Mouse (Mus musculus): ENCODE measurements around the gene Myo16.
A peak's percentile ranks its signal among the peaks of the same experiment; 100 is the strongest.

Gene Myo16

DNA sequence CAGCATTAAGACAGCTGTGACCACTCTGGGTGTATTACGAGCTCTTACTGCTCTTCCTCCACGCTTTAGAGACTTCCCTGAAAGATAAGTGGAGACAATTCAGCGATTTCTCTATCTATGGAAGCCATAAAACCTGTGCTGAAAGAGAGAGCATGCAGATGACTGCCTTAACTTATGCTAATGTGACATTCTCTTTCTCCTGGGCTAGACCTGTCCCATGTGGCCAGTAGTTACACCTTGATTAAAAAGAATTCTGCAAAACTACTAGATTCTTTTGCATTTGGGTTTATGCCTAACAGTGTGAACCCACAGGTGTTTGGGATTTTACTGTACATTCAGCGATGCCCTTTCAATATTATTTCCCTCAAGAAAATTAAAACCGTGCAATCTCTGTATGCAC lies 328.4 kb downstream of the Myo16 start:
- no peak for DNase-seq

DNA sequence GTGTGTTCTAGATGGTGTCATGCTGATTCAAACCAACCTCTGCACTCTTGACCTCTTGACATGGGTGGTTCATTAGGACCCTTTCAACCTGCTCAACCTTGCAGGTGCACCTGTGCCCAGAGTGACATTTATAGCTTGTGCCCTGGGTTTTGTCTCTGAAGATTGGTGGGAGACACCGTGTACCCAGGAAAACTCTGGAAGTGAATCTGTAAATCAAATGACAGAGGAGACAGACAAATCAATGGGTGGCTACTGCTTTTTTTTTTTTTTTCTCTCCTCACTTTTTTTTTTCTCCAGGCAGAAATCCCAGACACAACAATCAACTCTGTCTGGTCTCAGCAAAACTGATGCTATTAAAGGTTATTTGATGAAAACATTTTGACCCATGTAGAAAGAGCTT lies 329.2 kb downstream of the Myo16 start:
- no peak for DNase-seq

DNA sequence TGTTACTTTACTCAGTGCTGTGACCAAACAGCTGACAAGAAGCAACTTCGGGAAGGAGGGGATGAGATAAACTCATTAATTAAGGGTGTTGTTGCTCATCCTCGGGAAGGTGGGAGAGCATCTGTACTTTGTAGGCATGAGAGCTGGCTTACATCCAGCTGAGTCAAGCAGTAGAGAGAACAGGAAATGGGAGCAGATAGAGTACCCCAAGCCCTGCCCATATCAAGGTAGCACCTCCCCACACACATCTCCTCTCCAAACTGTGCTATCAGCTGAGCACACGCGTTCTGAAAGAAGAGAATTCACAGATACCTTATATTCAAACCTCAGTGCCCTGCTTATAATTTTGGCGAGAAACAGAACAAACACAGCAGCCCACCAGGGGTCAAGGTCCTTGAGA lies 330.1 kb downstream of the Myo16 start:
- no peak for DNase-seq

DNA sequence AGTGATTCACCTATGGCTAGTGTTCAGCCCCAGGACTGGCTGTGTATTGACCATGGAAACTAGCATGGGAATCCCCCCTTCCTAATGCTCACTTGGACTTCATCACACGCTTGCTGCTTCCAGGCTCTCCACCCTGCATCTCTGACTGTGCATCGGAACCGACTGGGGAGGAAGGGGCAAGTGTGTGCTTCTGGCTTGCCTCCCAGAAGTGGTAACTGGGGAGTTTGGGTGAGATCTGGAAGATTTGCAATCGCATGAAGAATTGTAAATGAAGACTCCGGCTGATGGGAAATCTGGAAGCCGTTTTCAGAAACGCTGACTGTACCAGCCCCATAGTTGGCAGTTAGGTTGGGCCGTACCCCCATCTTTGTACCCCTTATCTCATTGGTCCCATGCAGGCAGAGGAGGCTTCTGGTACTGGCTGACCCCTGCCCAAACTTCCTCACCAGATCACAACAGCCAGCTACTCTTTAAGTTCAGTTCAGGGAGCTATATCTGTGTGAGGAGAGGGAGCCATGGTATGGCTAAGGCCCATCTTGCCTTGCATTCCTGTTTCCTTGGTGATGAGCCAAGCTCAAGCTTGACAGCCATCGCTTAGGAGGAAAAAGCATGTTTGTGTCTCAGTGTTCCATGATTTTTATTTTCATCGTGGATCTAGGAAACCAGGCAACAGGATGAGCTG lies 336.2 kb downstream of the Myo16 start:
- peak; percentile 40 for DNase-seq

GRCm38 (mm10) chr8:10490420-10490784 lies 336.7 kb downstream of the Myo16 start:
- DNase-seq, result peak; percentile 52

GRCm38 (mm10) chr8:10490874-10491273 lies 337.2 kb downstream of the Myo16 start:
- DNase-seq, result no peak

- DNase-seq, result no peak
These were observed 346.1 kb downstream of the Myo16 start for GRCm38 (mm10) chr8:10499846-10500245.

DNA sequence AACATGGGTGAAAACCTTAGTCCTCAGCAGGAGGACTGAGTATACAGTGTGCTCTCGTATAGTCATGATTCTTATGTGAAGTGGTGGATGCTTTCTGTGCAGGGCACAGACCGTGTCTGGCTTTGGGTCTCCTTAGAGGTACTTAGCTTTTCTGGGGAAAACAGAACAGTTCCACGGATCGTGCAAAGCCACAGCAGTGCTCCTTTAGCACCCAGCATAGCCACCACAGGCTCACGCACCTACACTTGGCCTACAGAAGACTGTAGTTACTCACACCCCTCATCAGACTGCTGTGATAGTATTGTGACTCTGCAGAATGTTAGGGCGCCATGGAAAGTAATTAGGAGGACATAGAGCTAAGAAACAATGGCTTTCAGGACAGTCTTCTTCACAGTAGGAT lies 346.8 kb downstream of the Myo16 start:
- DNase-seq, result no peak

DNA sequence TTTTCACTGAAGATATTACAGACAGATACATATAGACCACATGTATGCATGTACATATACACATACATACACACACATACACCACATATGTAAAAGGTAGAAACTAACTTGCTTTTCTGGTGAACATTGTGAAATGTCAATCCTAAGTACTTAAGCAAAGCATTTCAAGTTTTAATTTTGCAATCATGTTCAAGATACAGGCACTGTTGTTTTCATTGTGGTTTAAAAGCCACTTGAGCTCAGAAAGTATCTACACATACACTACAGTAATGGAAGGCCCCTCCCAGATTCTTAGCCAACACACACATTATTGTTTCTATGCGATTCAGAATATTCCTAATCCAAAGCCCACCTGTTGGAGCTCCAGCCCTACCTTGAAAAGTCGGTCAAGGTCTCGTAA lies 348.0 kb downstream of the Myo16 start:
- DNase-seq, result no peak

GRCm38 (mm10) chr8:10512105-10512504 lies 358.4 kb downstream of the Myo16 start:
- DNase-seq, result no peak

DNA sequence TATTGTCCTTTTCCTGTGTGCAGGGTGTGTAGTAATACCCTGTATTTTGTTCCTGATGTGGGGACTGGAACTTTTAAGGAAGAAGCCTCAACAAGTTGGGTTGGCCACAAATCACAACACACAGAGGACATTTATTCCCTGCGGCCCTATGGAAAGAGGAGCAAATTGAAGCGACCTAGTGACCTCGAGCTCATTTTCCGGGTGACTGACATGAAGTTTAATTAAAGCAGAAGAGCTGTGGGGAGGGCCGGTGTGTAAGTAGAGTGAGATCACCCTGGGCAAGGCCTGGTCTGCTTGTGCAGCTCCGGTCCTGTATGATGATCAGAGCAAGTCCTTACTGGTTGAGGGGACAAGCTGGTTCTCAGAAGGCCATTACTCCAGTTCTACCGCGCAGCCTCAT lies 363.7 kb downstream of the Myo16 start:
- no peak for DNase-seq

- DNase-seq, result no peak
These were observed 365.6 kb downstream of the Myo16 start for GRCm38 (mm10) chr8:10519276-10519675.

GRCm38 (mm10) chr8:10521463-10521862 lies 367.8 kb downstream of the Myo16 start:
- DNase-seq, result no peak

DNA sequence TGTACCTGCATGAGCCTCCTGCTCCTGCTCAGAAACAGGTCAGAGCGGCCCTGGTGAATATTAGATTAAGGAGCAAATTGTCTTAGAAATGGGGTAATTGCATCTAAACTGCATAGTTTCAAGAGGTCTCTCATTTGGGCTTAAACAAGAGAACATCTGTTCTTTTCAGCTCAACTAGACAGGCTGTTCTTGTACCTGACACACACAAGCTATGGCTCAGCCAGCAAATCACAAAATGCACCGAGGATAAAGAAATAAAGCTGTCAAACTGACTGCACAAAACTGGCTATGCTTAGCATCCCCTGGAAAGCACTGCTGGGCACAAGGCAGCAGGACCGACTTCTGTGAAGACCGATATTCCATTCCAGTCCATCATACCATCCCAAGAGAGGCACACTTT lies 372.0 kb downstream of the Myo16 start:
- no peak for DNase-seq

- DNase-seq, result no peak
These were observed 372.9 kb downstream of the Myo16 start for GRCm38 (mm10) chr8:10526616-10527015.

DNA sequence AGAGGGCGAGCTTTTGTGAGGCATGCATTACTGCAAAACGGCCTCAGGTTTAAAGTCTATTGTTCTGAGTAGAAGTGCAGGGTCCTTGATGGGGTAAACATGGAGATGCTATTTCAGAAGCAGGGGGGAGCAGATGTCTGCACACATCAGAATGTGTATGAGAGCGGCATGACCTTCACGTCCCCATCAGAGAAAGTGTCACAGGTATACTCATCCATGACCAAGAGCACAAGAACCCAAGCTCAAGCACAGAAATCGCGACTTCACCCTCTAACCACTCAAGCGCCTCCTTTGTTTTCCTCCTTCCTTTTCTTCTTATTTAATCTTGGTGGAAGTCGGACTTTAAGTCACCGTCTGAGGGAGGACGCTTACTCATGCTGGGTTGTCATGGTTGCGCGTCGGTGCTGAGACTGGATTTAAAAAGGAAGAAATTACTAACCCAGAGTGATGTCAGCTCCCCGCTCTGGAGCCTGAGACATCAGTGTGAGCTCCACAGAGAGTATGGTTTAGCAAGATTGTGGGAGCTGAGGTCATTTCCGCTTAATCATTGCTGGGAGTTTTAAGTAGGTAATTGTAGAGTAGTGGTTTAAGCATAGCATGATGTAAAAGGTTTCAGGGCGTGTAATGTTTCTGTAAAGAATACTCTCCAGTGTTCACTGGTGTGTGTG lies 381.0 kb downstream of the Myo16 start:
- DNase-seq, result peak; percentile 18

DNA sequence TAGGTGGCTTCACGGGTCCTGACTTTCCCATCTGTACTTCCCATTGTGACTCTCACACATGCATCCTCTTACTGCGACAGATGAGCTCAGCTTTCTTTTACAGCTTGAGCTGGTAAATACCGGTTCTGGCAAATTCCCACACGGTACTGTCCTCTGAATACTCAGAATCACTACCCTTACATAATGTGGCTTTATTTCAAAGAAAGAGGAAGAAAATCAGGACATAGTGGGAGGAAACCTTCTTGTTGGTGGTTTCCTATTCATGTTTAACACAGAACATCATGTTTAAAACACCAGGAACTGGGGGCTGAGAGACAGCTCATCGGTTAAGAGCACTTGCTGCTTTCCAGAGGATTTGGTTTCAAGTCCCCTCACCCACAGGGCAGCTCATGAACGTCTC lies 384.6 kb downstream of the Myo16 start:
- no peak for DNase-seq

DNA sequence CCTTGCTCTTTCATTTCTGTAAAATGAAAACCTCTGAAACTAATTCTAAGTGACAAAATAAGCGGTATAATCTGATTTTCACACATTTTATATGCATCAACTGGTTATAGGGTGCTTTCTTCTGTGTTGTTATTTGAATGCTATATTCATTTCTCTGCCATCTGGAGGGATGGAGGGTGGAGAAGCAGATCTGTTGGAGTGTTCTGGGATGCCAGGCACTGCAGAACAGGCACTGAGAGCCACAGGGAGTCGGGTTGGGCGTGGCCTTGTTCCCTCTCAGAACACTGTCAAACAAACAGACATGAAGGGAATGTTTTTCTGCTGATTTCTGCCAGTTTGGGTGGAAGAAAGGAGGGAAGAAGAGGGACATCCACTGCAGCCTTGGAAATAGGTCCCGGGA lies 386.0 kb downstream of the Myo16 start:
- DNase-seq, result no peak

DNA sequence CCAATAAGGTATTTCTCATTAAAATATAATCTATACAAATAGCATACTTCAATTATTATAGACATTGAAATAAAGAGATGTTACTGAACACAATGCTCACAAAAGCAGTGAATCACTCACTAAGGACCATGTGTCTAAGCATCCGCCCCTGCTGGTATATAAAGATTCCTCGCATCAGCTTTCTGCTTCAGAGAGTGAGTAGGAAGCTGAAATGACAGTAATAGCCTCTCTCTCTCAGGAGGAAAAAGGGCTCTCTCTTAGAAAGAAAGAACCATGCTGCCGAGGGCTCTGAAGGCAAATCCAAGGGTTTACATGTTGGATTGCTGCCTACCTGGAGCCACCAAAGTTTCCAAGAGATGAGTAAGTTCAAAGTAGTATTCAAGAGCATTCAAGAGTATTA lies 392.2 kb downstream of the Myo16 start:
- DNase-seq, result no peak

DNA sequence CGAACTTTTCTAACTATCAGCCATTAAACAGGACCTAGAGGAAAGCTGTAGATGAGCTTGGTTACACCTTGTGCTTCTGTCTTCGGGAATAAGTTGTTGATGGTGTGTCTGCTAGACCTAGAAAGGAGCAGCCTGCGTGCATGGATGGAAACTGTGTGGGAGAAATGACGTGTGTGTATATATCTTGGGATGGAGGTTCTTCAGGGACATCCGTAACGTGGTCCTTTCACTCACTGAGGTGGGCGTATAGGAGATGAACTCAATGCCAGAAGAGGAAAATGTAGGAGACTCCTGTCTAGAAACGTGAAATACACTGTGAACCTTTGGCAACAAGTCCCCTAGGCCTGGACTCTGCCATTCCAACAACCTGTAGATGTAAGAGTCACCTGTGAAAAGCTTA lies 392.8 kb downstream of the Myo16 start:
- DNase-seq, result no peak

DNA sequence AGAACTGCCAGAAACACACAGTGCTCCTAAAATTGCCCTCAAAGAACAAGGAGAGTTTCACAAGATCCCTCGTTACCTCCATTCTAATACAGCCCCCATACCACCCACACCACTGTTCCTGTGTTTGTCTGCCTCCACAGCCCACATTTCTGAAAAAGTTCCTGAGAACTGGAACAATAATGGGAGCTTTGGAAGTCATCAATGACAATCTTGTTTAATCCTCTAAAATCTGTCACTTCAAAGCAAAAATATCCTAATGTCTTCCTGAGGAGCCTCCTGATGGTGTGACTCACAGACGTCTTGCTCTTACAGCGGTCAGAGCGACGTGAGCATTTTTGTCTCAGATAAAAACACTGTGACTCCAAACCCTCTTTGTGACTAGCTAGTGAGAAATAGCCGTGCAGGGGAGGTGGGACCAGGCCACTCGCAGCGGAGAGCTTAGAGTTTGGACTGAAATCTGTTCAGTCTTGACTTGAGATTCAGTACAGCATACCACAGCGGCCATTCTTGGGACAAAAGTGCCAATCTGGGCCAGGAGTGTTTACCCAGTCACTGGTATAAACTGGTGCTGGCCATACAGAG lies 394.4 kb downstream of the Myo16 start:
- no peak for DNase-seq

GRCm38 (mm10) chr8:10549434-10549833 lies 395.7 kb downstream of the Myo16 start:
- no peak for DNase-seq

GRCm38 (mm10) chr8:10557961-10558360 lies 404.2 kb downstream of the Myo16 start:
- DNase-seq, result no peak

DNA sequence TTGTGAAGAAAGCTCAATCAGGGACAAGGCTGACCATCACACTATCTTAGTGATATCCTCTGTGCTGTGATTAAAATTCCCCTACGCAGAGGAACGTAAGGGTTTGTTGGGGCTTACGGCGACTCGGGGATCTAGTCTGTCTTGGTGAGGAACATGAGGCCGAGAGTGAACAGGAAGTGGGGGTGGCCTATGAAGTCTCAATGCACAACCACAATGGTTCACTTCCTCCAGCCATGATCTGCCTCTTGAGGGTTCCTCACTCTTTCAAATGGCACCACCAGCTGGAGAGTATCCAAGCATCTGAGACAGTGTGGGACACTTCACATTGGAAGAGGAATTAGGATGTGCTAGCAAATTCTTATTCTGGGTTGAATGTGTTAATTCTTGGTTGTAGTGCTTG lies 405.8 kb downstream of the Myo16 start:
- DNase-seq, result no peak

GRCm38 (mm10) chr8:10561616-10562015 lies 407.9 kb downstream of the Myo16 start:
- no peak for DNase-seq

Data from right cerebral cortex, postnatal 4 days (tissue).